Mouse (Mus musculus): ENCODE results near the gene Retnla. TPM values are rescaled to one million over a fixed set of nuclear protein-coding genes. Genes with fewer than 3 reads are reported as not detected.
"Not testable (repeated sequence)": the region's sequence is repeated elsewhere in the genome, so short reads cannot be mapped to it uniquely, and the experiment has no call there.

Retnla gene
- polyA plus RNA-seq, 1 experiment from 2014 or later, result not detected

- ATAC-seq (ENCODE audit: low FRiP score, low read depth), result no peak
- Histone ChIP-seq H3K27ac (no peak overlapping the region), H3K9ac (no peak overlapping the region), H3K27me3 (no peaks in the 10 kb centered on the region), H3K4me1 (no peaks in the 10 kb centered on the region), H3K4me2 (replicated peaks) (no peak overlapping the region), H3K36me3 (no peaks in the 10 kb centered on the region), H3K4me3 (no peak overlapping the region), H3K9me3 (no peaks in the 10 kb centered on the region)
- 72% methylated on average over 8 of the region's 8 CpGs for WGBS
Measured at GRCm38 (mm10) chr16:48832055-48832454, 10.3 kb upstream of the Retnla start.

GRCm38 (mm10) chr16:48833626-48834025 is 8.7 kb upstream of the Retnla start:
- not testable (repeated sequence) for H3K27ac ChIP-seq; H3K36me3 ChIP-seq; H3K27me3 ChIP-seq; H3K4me2 ChIP-seq (replicated peaks); H3K9ac ChIP-seq; H3K4me3 ChIP-seq; ATAC-seq (ENCODE audit: low FRiP score, low read depth); H3K4me1 ChIP-seq; H3K9me3 ChIP-seq
- WGBS, result 48% methylated on average over 1 of the region's 1 CpGs

- no peak for ATAC-seq (ENCODE audit: low FRiP score, low read depth)
- Histone ChIP-seq H3K9me3 (no peaks in the 10 kb centered on the region), H3K27me3 (no peaks in the 10 kb centered on the region), H3K9ac (no peak overlapping the region), H3K4me3 (no peak overlapping the region), H3K4me2 (replicated peaks) (no peak overlapping the region), H3K27ac (no peak overlapping the region), H3K36me3 (no peaks in the 10 kb centered on the region), H3K4me1 (no peaks in the 10 kb centered on the region)
- WGBS, result 92% methylated on average over 4 of the region's 4 CpGs
Measured at GRCm38 (mm10) chr16:48843671-48844386, 1.5 kb downstream of the Retnla start.

- not testable (repeated sequence) for ATAC-seq (ENCODE audit: low FRiP score, low read depth); H3K4me1 ChIP-seq; H3K27ac ChIP-seq; H3K4me2 ChIP-seq (replicated peaks); H3K4me3 ChIP-seq; H3K9ac ChIP-seq; H3K27me3 ChIP-seq; H3K9me3 ChIP-seq; H3K36me3 ChIP-seq
- WGBS, result 85% methylated on average over 1 of the region's 1 CpGs
Measured at GRCm38 (mm10) chr16:48865004-48865403, 22.7 kb downstream of the Retnla start.

GRCm38 (mm10) chr16:48867690-48868089 is 25.3 kb downstream of the Retnla start:
- 54% methylated on average over 2 of the region's 2 CpGs for WGBS
- Histone ChIP-seq H3K4me3 (no peak overlapping the region), H3K36me3 (no peaks in the 10 kb centered on the region), H3K9me3 (no peaks in the 10 kb centered on the region), H3K9ac (no peak overlapping the region), H3K27ac (no peak overlapping the region), H3K4me1 (no peaks in the 10 kb centered on the region), H3K27me3 (no peaks in the 10 kb centered on the region), H3K4me2 (replicated peaks) (no peak overlapping the region)
- ATAC-seq (ENCODE audit: low FRiP score, low read depth), result no peak

GRCm38 (mm10) chr16:48868663-48869062 is 26.3 kb downstream of the Retnla start:
- H3K9ac ChIP-seq, result no peak overlapping the region
- no peaks in the 10 kb centered on the region for H3K4me1 ChIP-seq
- WGBS, result 86% methylated on average over 1 of the region's 1 CpGs
- no peaks in the 10 kb centered on the region for H3K9me3 ChIP-seq
- H3K27ac ChIP-seq, result no peak overlapping the region
- no peak overlapping the region for H3K4me3 ChIP-seq
- no peak overlapping the region for H3K4me2 ChIP-seq (replicated peaks)
- no peak for ATAC-seq (ENCODE audit: low FRiP score, low read depth)
- H3K27me3 ChIP-seq, result no peaks in the 10 kb centered on the region
- no peaks in the 10 kb centered on the region for H3K36me3 ChIP-seq

GRCm38 (mm10) chr16:48869671-48870070 is 27.3 kb downstream of the Retnla start:
- H3K27me3 ChIP-seq, result no peaks in the 10 kb centered on the region
- no peaks in the 10 kb centered on the region for H3K9me3 ChIP-seq
- no peak overlapping the region for H3K4me2 ChIP-seq (replicated peaks)
- H3K4me3 ChIP-seq, result no peak overlapping the region
- WGBS, result 79% methylated on average over 3 of the region's 3 CpGs
- no peaks in the 10 kb centered on the region for H3K4me1 ChIP-seq
- no peak overlapping the region for H3K9ac ChIP-seq
- no peak for ATAC-seq (ENCODE audit: low FRiP score, low read depth)
- H3K27ac ChIP-seq, result no peak overlapping the region
- H3K36me3 ChIP-seq, result no peaks in the 10 kb centered on the region

- no peak overlapping the region for H3K27ac ChIP-seq
- H3K9ac ChIP-seq, result no peak overlapping the region
- no peak overlapping the region for H3K4me2 ChIP-seq (replicated peaks)
- no peaks in the 10 kb centered on the region for H3K9me3 ChIP-seq
- H3K27me3 ChIP-seq, result no peaks in the 10 kb centered on the region
- H3K4me1 ChIP-seq, result no peaks in the 10 kb centered on the region
- no peaks in the 10 kb centered on the region for H3K36me3 ChIP-seq
- 88% methylated on average over 1 of the region's 1 CpGs for WGBS
- no peak for ATAC-seq (ENCODE audit: low FRiP score, low read depth)
- H3K4me3 ChIP-seq, result no peak overlapping the region
Measured at GRCm38 (mm10) chr16:48871754-48872153, 29.4 kb downstream of the Retnla start.

GRCm38 (mm10) chr16:48872321-48872720 is 30.0 kb downstream of the Retnla start, which contains the start of gene Retnlg:
Retnlg (plus strand) TSS chr16:48872621.
- ATAC-seq (ENCODE audit: low FRiP score, low read depth), result no peak
- no peak within 1 kb of the TSS for H3K4me2 ChIP-seq (replicated peaks)
- H3K9ac ChIP-seq, result no peak within 1 kb of the TSS
- 66% methylated on average over 4 of the region's 4 CpGs for WGBS
- no peaks in the 10 kb centered on the region for H3K4me1 ChIP-seq
- no peak within 1 kb of the TSS for H3K27ac ChIP-seq
- H3K36me3 ChIP-seq, result no peaks in the 10 kb centered on the region
- no peaks in the 10 kb centered on the region for H3K9me3 ChIP-seq
- H3K4me3 ChIP-seq, result no peak within 1 kb of the TSS
- no peaks in the 10 kb centered on the region for H3K27me3 ChIP-seq

GRCm38 (mm10) chr16:48890733-48891132 is 48.4 kb downstream of the Retnla start:
- Histone ChIP-seq H3K4me3 (no peak overlapping the region), H3K27ac (no peak overlapping the region), H3K9ac (no peak overlapping the region), H3K4me1 (no peaks in the 10 kb centered on the region), H3K9me3 (no peaks in the 10 kb centered on the region), H3K27me3 (no peaks in the 10 kb centered on the region), H3K36me3 (no peaks in the 10 kb centered on the region), H3K4me2 (replicated peaks) (no peak overlapping the region)
- 66% methylated on average over 2 of the region's 2 CpGs for WGBS
- no peak for ATAC-seq (ENCODE audit: low FRiP score, low read depth)

Other genes starting within 250 kb of the Retnla start
- gene Trat1, start 70.5 kb upstream of the Retnla start, polyA plus RNA-seq (2015; fragmentation: Nextera tagmentation; extraction: Ambion mirVana), result not detected in 2 replicates
- gene Retnlb, start 25.7 kb upstream of the Retnla start, polyA plus RNA-seq (2015; fragmentation: Nextera tagmentation; extraction: Ambion mirVana), result not detected in 2 replicates
- not detected in 2 replicates for gene Retnlg, start 30.1 kb downstream of the Retnla start, polyA plus RNA-seq (2015; fragmentation: Nextera tagmentation; extraction: Ambion mirVana)
- 40.2 and 41.0 TPM in 2 replicates for gene Dzip3, start 151.6 kb downstream of the Retnla start, polyA plus RNA-seq (2015; fragmentation: Nextera tagmentation; extraction: Ambion mirVana)
- gene Cip2a, start 151.6 kb downstream of the Retnla start, polyA plus RNA-seq (2015; fragmentation: Nextera tagmentation; extraction: Ambion mirVana), result 28.2 and 29.6 TPM in 2 replicates
- gene Myh15, start 214.9 kb downstream of the Retnla start, polyA plus RNA-seq (2015; fragmentation: Nextera tagmentation; extraction: Ambion mirVana), result 0.72 and 0.78 TPM in 2 replicates